Mouse (Mus musculus) spleen, adult 2 months (tissue): Measurements from ENCODE around the gene Slc46a1. TPM values are rescaled to one million over a fixed set of nuclear protein-coding genes. Genes with fewer than 3 reads are reported as not detected.

Experiments
- DNase-seq, 2 experiments: peaks; one replicate each; pipeline versions ENCODE4 v3.0.0 to v3.0.0-alpha.2; 2012 to 2021; ENCODE audit warnings: low spot score in 2 of 2, low read depth in 1 of 2
- H3K27ac ChIP-seq: fragments of 200-500 bp; 2 replicates; pipeline ENCODE4 v1.5.1; 2012; ENCODE audit warnings: low read length, inconsistent platforms; ENCODE audit not compliant: insufficient read depth
- H3K27me3 ChIP-seq: fragments of 200-500 bp; 2 replicates; pipeline ENCODE4 v1.6.1; 2012; ENCODE audit warnings: mild to moderate bottlenecking, moderate library complexity, low read length, inconsistent platforms; ENCODE audit not compliant: control insufficient read depth, insufficient read depth
- H3K36me3 ChIP-seq: fragments of 200-500 bp; 2 replicates; pipeline ENCODE4 v1.6.1; 2012; ENCODE audit warnings: mild to moderate bottlenecking, low read length, inconsistent platforms; ENCODE audit not compliant: control insufficient read depth, insufficient read depth
- H3K4me1 ChIP-seq: fragments of 200-500 bp; 2 replicates; pipeline ENCODE4 v1.6.1; 2011; ENCODE audit warnings: inconsistent platforms; ENCODE audit not compliant: control insufficient read depth, insufficient read depth, insufficient read length
- H3K4me3 ChIP-seq: fragments of 200-500 bp; 2 replicates; pipeline ENCODE4 v1.5.1; 2011; ENCODE audit warnings: mild to moderate bottlenecking, inconsistent platforms; ENCODE audit not compliant: insufficient read depth, insufficient read length; ENCODE audit errors: extremely low read depth
- CTCF ChIP-seq: fragments of 200-500 bp; IDR thresholded peaks from 2 replicates; pipeline ENCODE4 v1.5.1; 2011; ENCODE audit warnings: mild to moderate bottlenecking, inconsistent platforms; ENCODE audit not compliant: insufficient read depth, insufficient read length, insufficient replicate concordance; ENCODE audit errors: extremely low read depth
- POLR2A ChIP-seq: fragments of 200-500 bp; IDR thresholded peaks from 2 replicates; pipeline ENCODE4 v1.6.1; 2011; ENCODE audit warnings: low read depth, low read length, inconsistent platforms
- WGBS: fragments of 180-500 bp; shearing (Covaris S2); methylation state at CpG from one replicate; pipeline ENCODE4 v1.1.7; 2018; 5-methylcytosine and 5-hydroxymethylcytosine counted together
- polyA plus RNA-seq: library from polyadenylated mRNA; depleted of rRNA; stranded (reverse); fragments of >200 nt; gene quantifications from 2 replicates; pipeline ENCODE4 v1.2.3, GENCODE M21; 2012

Gene Slc46a1
- polyA plus RNA-seq, 1 experiment = 5.5 TPM

DNA sequence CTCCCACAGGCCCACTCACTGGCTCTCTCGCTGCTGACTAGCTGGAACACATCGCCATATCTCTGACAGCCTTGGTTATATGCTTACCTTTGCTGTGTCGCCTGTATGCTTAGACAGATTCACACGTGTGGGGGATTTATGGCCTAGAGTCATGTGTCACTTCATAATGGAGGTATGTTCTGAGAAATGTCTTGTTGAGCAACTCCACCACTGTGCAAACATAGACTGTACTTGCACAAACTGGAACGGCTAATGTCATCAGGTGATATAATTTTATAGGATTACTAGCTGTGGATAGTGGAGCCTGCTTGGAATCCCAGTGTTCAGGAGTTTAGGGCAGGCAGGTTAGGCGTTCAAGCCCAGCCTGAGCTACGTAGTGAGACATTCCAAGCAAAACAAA is 28.3 kb upstream of the Slc46a1 start:
- TF ChIP-seq POLR2A (no peak), CTCF (no peak)
- DNase-seq = no peak
- Histone ChIP-seq H3K4me1 (no peaks in the 10 kb centered on the region), H3K27ac (no peak overlapping the region), H3K4me3 (no peak overlapping the region), H3K27me3 (no peaks in the 10 kb centered on the region), H3K36me3 (no peaks in the 10 kb centered on the region)
- 90% methylated on average over 7 of the region's 7 CpGs for WGBS

DNA sequence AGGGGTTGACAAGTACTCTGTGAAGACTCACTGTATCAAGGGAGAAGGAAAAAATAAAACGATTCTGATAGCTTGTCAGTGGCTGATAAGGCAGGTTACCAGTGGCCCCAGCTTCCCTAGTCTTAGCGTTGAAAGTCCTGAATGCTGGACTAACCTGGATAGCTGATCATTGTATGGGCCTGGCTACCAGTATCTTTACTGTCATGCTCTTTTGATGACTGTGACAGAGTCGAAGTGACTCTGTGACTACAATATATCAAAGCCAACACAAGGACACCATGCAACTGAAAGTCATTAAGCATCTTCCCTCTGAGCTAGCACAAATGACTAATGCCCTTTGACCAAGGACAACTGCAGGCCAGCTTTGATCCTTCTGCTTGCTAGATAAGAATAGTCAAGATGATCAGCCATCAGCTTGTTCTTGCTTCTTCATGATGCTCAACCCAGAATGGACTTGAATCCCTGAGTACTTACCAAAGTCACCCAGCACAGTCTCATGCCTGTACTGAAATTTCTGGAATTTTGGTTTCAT is 27.0 kb upstream of the Slc46a1 start:
- Histone ChIP-seq H3K27me3 (no peaks in the 10 kb centered on the region), H3K4me3 (no peak overlapping the region), H3K27ac (no peak overlapping the region), H3K4me1 (no peaks in the 10 kb centered on the region), H3K36me3 (no peaks in the 10 kb centered on the region)
- WGBS = 80% methylated on average over 3 of the region's 3 CpGs
- no peak for DNase-seq
- TF ChIP-seq CTCF (no peak), POLR2A (no peak)

DNA sequence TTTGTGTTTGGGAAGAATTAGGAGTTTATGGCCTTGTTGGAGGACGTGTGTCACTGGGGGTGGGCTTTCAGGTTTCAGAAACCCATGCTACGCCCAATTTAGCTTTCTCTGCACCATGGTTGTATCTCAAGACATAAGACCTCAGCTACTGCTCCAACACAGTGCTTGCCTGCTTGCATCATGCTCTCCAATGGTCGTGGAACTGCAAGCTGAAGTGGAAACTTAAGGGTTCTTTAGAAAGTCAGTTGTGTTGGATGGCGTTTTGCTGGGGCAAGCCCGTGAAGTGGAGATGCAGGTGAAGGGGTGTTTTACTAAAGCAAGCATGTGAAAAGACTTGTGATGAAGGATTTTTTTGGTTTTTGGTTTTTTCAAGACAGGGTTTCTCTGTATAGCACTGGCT is 22.4 kb upstream of the Slc46a1 start:
- H3K4me3 ChIP-seq = no peak overlapping the region
- no peak overlapping the region for H3K27ac ChIP-seq
- 79% methylated on average over 5 of the region's 5 CpGs for WGBS
- no peaks in the 10 kb centered on the region for H3K36me3 ChIP-seq
- DNase-seq = no peak
- no peaks in the 10 kb centered on the region for H3K27me3 ChIP-seq
- TF ChIP-seq POLR2A (no peak), CTCF (no peak)
- no peaks in the 10 kb centered on the region for H3K4me1 ChIP-seq

DNA sequence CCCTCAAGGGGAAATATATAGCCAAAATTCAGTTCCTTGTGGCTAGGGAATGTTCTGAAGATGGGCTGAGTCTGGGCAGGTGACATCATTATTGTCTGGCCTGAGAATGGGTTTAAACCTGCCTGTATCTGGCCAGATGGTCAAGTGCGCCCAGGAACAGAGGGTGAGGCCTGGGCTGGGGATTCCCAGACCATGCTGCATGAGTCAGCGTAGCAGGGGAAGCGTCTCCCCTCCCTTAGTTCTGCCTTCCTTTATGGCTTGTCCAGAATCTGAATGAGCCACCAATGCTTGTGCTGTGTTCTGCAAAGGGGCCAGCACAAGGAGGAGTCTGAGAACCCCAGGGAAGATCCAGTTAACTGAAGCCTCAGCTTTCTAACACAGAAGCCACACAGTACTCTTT is 18.3 kb upstream of the Slc46a1 start:
- TF ChIP-seq CTCF (no peak), POLR2A (no peak)
- Histone ChIP-seq H3K4me1 (no peaks in the 10 kb centered on the region), H3K27ac (no peak overlapping the region), H3K27me3 (no peaks in the 10 kb centered on the region), H3K36me3 (no peaks in the 10 kb centered on the region), H3K4me3 (no peak overlapping the region)
- 37% methylated on average over 3 of the region's 3 CpGs for WGBS
- DNase-seq = no peak

- H3K36me3 ChIP-seq = no peaks in the 10 kb centered on the region
- no peak for DNase-seq
- no peak overlapping the region for H3K27ac ChIP-seq
- no peaks in the 10 kb centered on the region for H3K27me3 ChIP-seq
- no peak overlapping the region for H3K4me3 ChIP-seq
- H3K4me1 ChIP-seq = no peaks in the 10 kb centered on the region
- TF ChIP-seq CTCF = no peak
- no peak for TF ChIP-seq POLR2A
- 95% methylated on average over 1 of the region's 1 CpGs for WGBS
These were observed 17.3 kb upstream of the Slc46a1 start for GRCm38 (mm10) chr11:78448242-78448641.

- TF ChIP-seq CTCF (no peak), POLR2A (no peak)
- Histone ChIP-seq H3K36me3 (no peaks in the 10 kb centered on the region), H3K27me3 (no peaks in the 10 kb centered on the region), H3K4me3 (no peak overlapping the region), H3K4me1 (no peaks in the 10 kb centered on the region), H3K27ac (no peak overlapping the region)
- DNase-seq = no peak
- 30% methylated on average over 2 of the region's 2 CpGs for WGBS
These were observed 15.2 kb upstream of the Slc46a1 start for GRCm38 (mm10) chr11:78450337-78450736.

DNA sequence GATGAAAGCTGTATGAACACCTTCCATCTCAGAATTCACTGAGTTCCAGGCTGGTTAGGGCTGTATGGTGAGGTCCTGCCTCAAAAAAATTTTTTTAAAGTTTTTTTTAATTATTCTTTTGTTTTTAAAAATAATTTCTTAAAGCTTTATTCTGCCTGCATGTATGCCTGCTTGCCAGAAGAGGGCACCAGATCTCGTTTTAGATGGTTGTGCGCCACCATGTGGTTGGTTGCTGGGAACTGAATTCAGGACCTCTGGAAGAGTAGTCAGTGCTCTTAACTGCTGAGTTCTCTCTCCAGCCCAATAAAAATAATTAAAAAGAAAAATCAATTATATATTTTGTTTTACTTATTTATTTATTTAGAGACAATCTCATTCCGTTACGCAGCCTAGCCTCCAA is 11.8 kb upstream of the Slc46a1 start:
- 31% methylated on average over 4 of the region's 4 CpGs for WGBS
- peak; percentile 61 for DNase-seq
- TF ChIP-seq POLR2A (no peak), CTCF (peak; percentile 78; the same call in 1 of the 2 replicates)
- Histone ChIP-seq H3K36me3 (no peaks in the 10 kb centered on the region), H3K4me3 (no peak overlapping the region), H3K27ac (no peak overlapping the region), H3K4me1 (no peaks in the 10 kb centered on the region), H3K27me3 (no peaks in the 10 kb centered on the region)
